ENCODE assay signal across 8 mouse cellular contexts in genomic region chr9:123478586-123479195, GRCm38 (mm10). TPM values are rescaled to one million over a fixed set of nuclear protein-coding genes. Genes with fewer than 3 reads are reported as not detected.
DNase-seq lines count a peak whose midpoint lies in the region; ATAC-seq and TF ChIP-seq lines count a peak whose summit lies in the region.

TSS of gene Limd1 (plus strand) at chr9:123478706.

- H3K9me3 ChIP-seq in CH12.LX (replicated peaks; ENCODE audit: low read length) = no peaks in the 10 kb centered on the region
- H3K9me3 ChIP-seq in forebrain, embryonic 10.5 days = no peaks in the 10 kb centered on the region; the same call in 1 of the 2 replicates
- no peaks in the 10 kb centered on the region for H3K9me3 ChIP-seq in lung, postnatal 0 days (ENCODE audit: low read length)

- DNase-seq in CH12.LX (ENCODE audit: extremely low read depth) = peak; percentile 55
- no peak for DNase-seq in forebrain, embryonic 10.5 days (ENCODE audit: extremely low spot score, low spot score)
- peak; percentile 81 to 84 for DNase-seq in heart, postnatal 10 days
- DNase-seq in kidney, postnatal 36 days = peak; percentile 74 to 85
- peak; percentile 83 for DNase-seq in lung, postnatal 0 days (ENCODE audit: low spot score)
- DNase-seq in ovary, adult 18-20 months (ENCODE audit: low spot score) = peak; percentile 63
- DNase-seq in thymus, postnatal 25 days = peak; percentile 76

- peak within 1 kb of the TSS; percentile 59 to 89 (median 74) for H3K4me3 ChIP-seq in CH12.LX (replicated peaks in 1 of 3; ENCODE audit: low read depth in 2 of 3, low read length in 2 of 3, poor library complexity in 1 of 3)
- H3K4me3 ChIP-seq in bone marrow, adult 2 months (replicated peaks; ENCODE audit: control insufficient read depth, low read depth, low read length) = peak within 1 kb of the TSS; percentile 86
- peak within 1 kb of the TSS; percentile 72 for H3K4me3 ChIP-seq in forebrain, embryonic 10.5 days
- H3K4me3 ChIP-seq in lung, postnatal 0 days (ENCODE audit: low read depth, low read length) = peak within 1 kb of the TSS; percentile 56

- no peak; the same call in none of the 2 replicates for TF ChIP-seq RAD21 in CH12.LX (IDR thresholded peaks at IDR 0.05; ENCODE audit: low read depth, low read length)

- H3K27me3 ChIP-seq in CH12.LX (replicated peaks) = no peaks in the 10 kb centered on the region
- H3K27me3 ChIP-seq in forebrain, embryonic 10.5 days (ENCODE audit: poor library complexity, severe bottlenecking) = no peaks in the 10 kb centered on the region
- H3K27me3 ChIP-seq in lung, postnatal 0 days (replicated peaks; ENCODE audit: insufficient read depth, low read length) = no peaks in the 10 kb centered on the region

- in situ Hi-C loops in CH12.LX (cut with MboI; ENCODE audit: low pct_ligation_motif_present, low pct_unique_long_range_greater_than_20kb, low sequenced_read_pairs) = no loop called here

- peak; percentile 90 for ATAC-seq in lung, postnatal 0 days

- peaks cover 44% of the 10 kb centered on the region for H3K79me2 ChIP-seq in CH12.LX (replicated peaks; ENCODE audit: control insufficient read depth, extremely low read depth, insufficient read depth, poor library complexity, severe bottlenecking)

- H3K27ac ChIP-seq in CH12.LX (ENCODE audit: insufficient read depth, low read depth) = peak within 1 kb of the TSS; percentile 85
- H3K27ac ChIP-seq in bone marrow, adult 2 months (ENCODE audit: control insufficient read depth, insufficient read depth, low read depth, low read length, poor library complexity) = peak within 1 kb of the TSS; percentile 94
- peak within 1 kb of the TSS; percentile 87 for H3K27ac ChIP-seq in forebrain, embryonic 10.5 days
- peak within 1 kb of the TSS; percentile 93 for H3K27ac ChIP-seq in lung, postnatal 0 days (ENCODE audit: low read length)

- dilution Hi-C loops in CH12.LX (cut with MboI; ENCODE audit: extremely low pct_ligation_motif_present, extremely low pct_unique_long_range_greater_than_20kb, low sequenced_read_pairs) = no loop called here

- peak within 1 kb of the TSS; percentile 96 for H3K9ac ChIP-seq in CH12.LX (ENCODE audit: insufficient read depth, low read depth)
- H3K9ac ChIP-seq in lung, postnatal 0 days (replicated peaks; ENCODE audit: low read depth) = peak within 1 kb of the TSS; percentile 60

- peaks cover 4 to 40% of the 10 kb centered on the region in 2 experiments; a peak in 3 of 4 replicates for H3K4me1 ChIP-seq in CH12.LX (ENCODE audit: control insufficient read depth in 1 of 2, insufficient read depth in 2 of 2)
- H3K4me1 ChIP-seq in bone marrow, adult 2 months (ENCODE audit: control insufficient read depth, insufficient read depth, low read length) = peaks cover 7% of the 10 kb centered on the region
- H3K4me1 ChIP-seq in forebrain, embryonic 10.5 days = peaks cover 55% of the 10 kb centered on the region
- peaks cover 28% of the 10 kb centered on the region for H3K4me1 ChIP-seq in lung, postnatal 0 days (ENCODE audit: insufficient read depth, low read depth, low read length)

- WGBS in bone marrow, adult 2 months = under 1% methylated on average over 47 of the region's 57 CpGs
- under 1% methylated on average over 50 of the region's 57 CpGs for WGBS in forebrain, embryonic 10.5 days
- 2% methylated on average over 24 of the region's 57 CpGs for WGBS in lung, postnatal 0 days

- TF ChIP-seq CTCF in CH12.LX (conservative IDR thresholded peaks at IDR 0.05 in 1 of 2, IDR thresholded peaks at IDR 0.05 in 1 of 2; ENCODE audit: low read depth in 2 of 2, low read length in 2 of 2) = peak in 1 of 2 experiments; percentile 40; a peak in 1 of 4 replicates
- TF ChIP-seq CTCF in bone marrow, adult 2 months (IDR thresholded peaks at IDR 0.05; ENCODE audit: control insufficient read depth, insufficient read depth, low read length) = no peak
- peak; percentile 11; the same call in 1 of the 2 replicates for TF ChIP-seq CTCF in lung, postnatal 0 days (IDR thresholded peaks at IDR 0.05)

- H3K36me3 ChIP-seq in CH12.LX (replicated peaks in 1 of 2; ENCODE audit: control insufficient read depth in 1 of 2, insufficient read depth in 1 of 2, low read length in 1 of 2) = peaks cover under 1 to 35% of the 10 kb centered on the region in 2 experiments
- peaks cover 41% of the 10 kb centered on the region for H3K36me3 ChIP-seq in forebrain, embryonic 10.5 days (replicated peaks)
- no peaks in the 10 kb centered on the region for H3K36me3 ChIP-seq in lung, postnatal 0 days (ENCODE audit: insufficient read depth, low read length)

- intact Hi-C loops in heart, postnatal 10 days (cut with DNase I) = loop anchor here (2.0 kb wide), 1 partner anchor 26 kb away; no protein-coding TSS in a partner anchor

- H3K4me2 ChIP-seq in CH12.LX (ENCODE audit: insufficient read depth, low read depth, poor library complexity, severe bottlenecking) = peak within 1 kb of the TSS; percentile 80
- H3K4me2 ChIP-seq in lung, postnatal 0 days (replicated peaks; ENCODE audit: low read depth, low read length) = peak within 1 kb of the TSS; percentile 88

- TF ChIP-seq POLR2A in CH12.LX (IDR thresholded peaks at IDR 0.05; ENCODE audit: low read depth, low read length) = peak; percentile 77
- peak; percentile 59; the same call in 1 of the 2 replicates for TF ChIP-seq POLR2A in bone marrow, adult 2 months (IDR thresholded peaks at IDR 0.05; ENCODE audit: borderline replicate concordance, control insufficient read depth, low read depth, low read length)

- 0 out of 2 replicates have a peak, but pooled peaks have one; percentile 27 for TF ChIP-seq EP300 in CH12.LX (IDR thresholded peaks at IDR 0.05; ENCODE audit: low read length)
- no peak for TF ChIP-seq EP300 in lung, postnatal 0 days (IDR thresholded peaks at IDR 0.05)

TF ChIP-seq in CH12.LX, 34 proteins besides CTCF, POLR2A, EP300 and RAD21:
- TF ChIP-seq MAFK (IDR thresholded peaks at IDR 0.05; ENCODE audit: insufficient replicate concordance, low read length) (no peak), ZKSCAN1 (IDR thresholded peaks at IDR 0.05; ENCODE audit: borderline replicate concordance, low read depth, low read length) (no peak), BHLHE40 (IDR thresholded peaks at IDR 0.05; ENCODE audit: low read depth, low read length) (no peak), POLR2AphosphoS2 (IDR thresholded peaks at IDR 0.05; ENCODE audit: low read depth, low read length) (0 out of 2 replicates have a peak, but pooled peaks have one; percentile 49), NRF1 (IDR thresholded peaks at IDR 0.05; ENCODE audit: low read depth, low read length) (peak; percentile 73), USF1 (IDR thresholded peaks at IDR 0.05; ENCODE audit: low read depth, low read length) (no peak; the same call in 1 of the 2 replicates), MYC (IDR thresholded peaks at IDR 0.05; ENCODE audit: low read depth, low read length) (peak; percentile 91), MAZ (IDR thresholded peaks at IDR 0.05; ENCODE audit: low read depth, low read length) (no peak), TBP (conservative IDR thresholded peaks at IDR 0.05; ENCODE audit: low read depth, low read length) (no peak), MAX (IDR thresholded peaks at IDR 0.05; ENCODE audit: low read length) (peak; percentile 82; the same call in 1 of the 2 replicates), E2F4 (IDR thresholded peaks at IDR 0.05; ENCODE audit: insufficient replicate concordance, low read depth, low read length) (no peak), MXI1 (IDR thresholded peaks at IDR 0.05; ENCODE audit: low read depth, low read length) (peak; percentile 98), PAX5 (IDR thresholded peaks at IDR 0.05; ENCODE audit: low read length) (no peak), SIN3A (IDR thresholded peaks at IDR 0.05; ENCODE audit: low read length) (peak; percentile 94), SMC3 (IDR thresholded peaks at IDR 0.05; ENCODE audit: low read depth, low read length) (peak; percentile 13; the same call in 1 of the 2 replicates), ELF1 (IDR thresholded peaks at IDR 0.05; ENCODE audit: low read depth, low read length) (peak; percentile 89), NELFE (IDR thresholded peaks at IDR 0.05; ENCODE audit: low read depth, low read length) (peak; percentile 74), CHD2 (IDR thresholded peaks at IDR 0.05; ENCODE audit: low read length) (no peak), CHD1 (IDR thresholded peaks at IDR 0.05; ENCODE audit: low read depth, low read length) (peak; percentile 75; the same call in 1 of the 2 replicates), TCF12 (IDR thresholded peaks at IDR 0.05; ENCODE audit: low read depth, low read length) (peak; percentile 58; the same call in 1 of the 2 replicates), UBTF (IDR thresholded peaks at IDR 0.05; ENCODE audit: low read depth, low read length) (0 out of 2 replicates have a peak, but pooled peaks have one; percentile 9), ZMIZ1 (IDR thresholded peaks at IDR 0.05; ENCODE audit: low read depth, low read length) (peak; percentile 86; the same call in 1 of the 2 replicates), MEF2A (IDR thresholded peaks at IDR 0.05; ENCODE audit: borderline replicate concordance, low read depth, low read length) (no peak), IRF4 (IDR thresholded peaks at IDR 0.05; ENCODE audit: low read depth, low read length) (no peak), HCFC1 (IDR thresholded peaks at IDR 0.05; ENCODE audit: low read depth, low read length) (peak; percentile 20; the same call in 1 of the 2 replicates), JUND (conservative IDR thresholded peaks at IDR 0.05; ENCODE audit: low read depth, low read length) (no peak)
TF ChIP-seq in CH12.LX: peak in this region for 14.

RNA-seq across cellular contexts. Expression of gene Limd1, which starts in this region (rescaled TPM):
- total RNA-seq in CH12.LX (2012; rRNA removed) (64.5 and 68.6 TPM in 2 replicates), CH12.LX (2014; rRNA removed) (52.6 and 52.7 TPM in 2 replicates)
- 54.6 and 60.5 TPM in 2 replicates for polyA plus RNA-seq in CH12.LX (2012; ENCODE audit: insufficient read length, low read depth)
- polyA plus RNA-seq in bone marrow, adult 2 months (2011; ENCODE audit: insufficient read depth, insufficient read length, low replicate concordance, missing spikeins) = 16.0 and 19.0 TPM in 2 replicates
- 55.7 and 57.8 TPM in 2 replicates for polyA plus RNA-seq in forebrain, embryonic 10.5 days (2016; fragmentation: Nextera tagmentation; extraction: Ambion mirVana)
- 10 to 100 TPM; 49.6 to 53.5 TPM for total RNA-seq in heart, postnatal 10 days (2021)
- 56.3 and 61.9 TPM in 2 replicates for polyA plus RNA-seq in lung, postnatal 0 days (2015; fragmentation: Nextera tagmentation; extraction: Ambion mirVana)
